Mouse (Mus musculus): Measurements from ENCODE around the gene Lpp. TPM values are rescaled to one million over a fixed set of nuclear protein-coding genes. Genes with fewer than 3 reads are reported as not detected.
"Not testable (repeated sequence)": the region's sequence is repeated elsewhere in the genome, so short reads cannot be mapped to it uniquely, and the experiment has no call there.

Gene Lpp
- total and polyA plus RNA-seq, 3 experiments, result 0.16 TPM; not detected in 2

DNA sequence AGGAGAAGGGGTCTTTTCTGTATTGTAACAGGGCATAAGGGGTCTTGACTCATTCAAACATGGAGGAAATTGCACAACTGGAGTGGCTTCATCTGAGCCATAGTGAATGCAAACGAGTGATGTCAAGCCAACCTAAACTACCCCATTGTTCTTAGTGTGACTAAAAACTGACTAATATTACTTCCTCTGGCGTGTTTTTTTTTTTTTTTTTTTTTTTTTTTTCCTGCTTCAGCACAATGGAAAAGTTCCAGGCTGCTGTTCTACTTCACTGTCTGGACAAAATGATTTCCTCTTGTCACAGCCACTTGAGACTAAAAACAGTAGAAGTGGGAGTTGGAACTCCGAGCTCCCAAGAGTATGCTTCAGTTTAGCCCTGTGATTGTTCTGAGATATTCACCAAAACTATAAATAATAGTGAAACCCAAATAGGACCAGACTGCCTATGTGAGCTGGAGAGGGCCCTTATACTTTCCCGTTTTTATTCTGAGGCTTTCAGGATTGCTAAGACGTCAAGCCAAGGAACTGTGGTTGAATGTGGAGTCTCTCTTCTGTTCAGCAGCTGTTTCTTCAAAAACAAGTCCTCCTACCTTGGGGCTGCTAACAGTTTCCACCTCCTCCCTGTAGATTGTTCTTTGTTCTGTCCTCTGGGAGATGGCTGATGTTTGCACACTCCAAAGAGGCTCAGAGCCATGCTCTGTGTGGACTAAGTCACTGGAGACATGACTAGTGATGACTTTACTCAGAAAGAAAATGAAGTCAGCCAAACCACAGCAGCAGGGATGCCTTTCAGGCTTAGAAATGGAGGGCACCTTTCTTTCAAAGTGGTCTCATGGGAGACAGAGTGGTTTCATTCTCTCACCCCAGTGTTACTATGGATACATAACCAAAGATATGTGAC is 617.9 kb downstream of the Lpp start:
- Histone ChIP-seq H3K4me1 (ENCODE audit: insufficient read depth, low read depth, low read length) (no peaks in the 10 kb centered on the region), H3K4me3 (ENCODE audit: low read depth, low read length) (no peak overlapping the region), H3K9me3 (replicated peaks) (peaks cover 4% of the 10 kb centered on the region; the same call in 1 of the 2 replicates), H3K27me3 (ENCODE audit: insufficient read depth, low read length) (no peaks in the 10 kb centered on the region), H3K36me3 (replicated peaks) (no peaks in the 10 kb centered on the region)
- ATAC-seq (ENCODE audit: extremely low read depth, insufficient number of reproducible peaks, low FRiP score, poor library complexity, severe bottlenecking), result no peak
- DNase-seq (ENCODE audit: low spot score), result no peak
- TF ChIP-seq CTCF (IDR thresholded peaks at IDR 0.05; ENCODE audit: low read depth, low read length), result no peak
- TF ChIP-seq GATA1 (IDR thresholded peaks at IDR 0.05; ENCODE audit: borderline replicate concordance, low read length), result no peak

DNA sequence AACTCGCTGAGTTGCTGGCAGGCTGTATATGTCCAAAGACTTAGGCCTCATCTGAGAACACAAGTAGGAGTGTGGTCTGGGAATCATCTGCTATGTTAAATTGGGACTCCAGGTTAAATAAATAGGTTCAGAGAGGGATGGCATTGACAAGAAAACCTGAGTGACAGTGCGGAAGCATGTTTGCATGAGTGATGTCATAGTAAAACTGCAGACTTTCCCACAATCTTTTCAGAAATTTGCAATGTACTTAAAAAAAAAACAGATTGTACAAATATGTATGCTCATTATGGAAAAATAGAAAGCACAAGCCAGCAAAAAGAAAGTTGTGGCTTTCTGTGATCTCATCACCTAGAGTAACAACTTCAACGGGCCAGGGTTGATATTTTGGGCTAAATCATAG is 619.6 kb downstream of the Lpp start:
- DNase-seq (ENCODE audit: low spot score) (no peak), ATAC-seq (ENCODE audit: extremely low read depth, insufficient number of reproducible peaks, low FRiP score, poor library complexity, severe bottlenecking) (no peak)
- Histone ChIP-seq H3K4me3 (ENCODE audit: low read depth, low read length) (no peak overlapping the region), H3K9me3 (replicated peaks) (peaks cover 11% of the 10 kb centered on the region; the same call in 1 of the 2 replicates), H3K4me1 (ENCODE audit: insufficient read depth, low read depth, low read length) (no peaks in the 10 kb centered on the region), H3K27me3 (ENCODE audit: insufficient read depth, low read length) (no peaks in the 10 kb centered on the region), H3K36me3 (replicated peaks) (no peaks in the 10 kb centered on the region)
- TF ChIP-seq GATA2 (IDR thresholded peaks at IDR 0.05; ENCODE audit: borderline replicate concordance, low read depth, low read length) (no peak), CTCF (IDR thresholded peaks at IDR 0.05; ENCODE audit: low read depth, low read length) (no peak), POLR2AphosphoS5 (IDR thresholded peaks at IDR 0.05; ENCODE audit: insufficient replicate concordance, low read depth, low read length) (no peak), GATA1 (IDR thresholded peaks at IDR 0.05; ENCODE audit: borderline replicate concordance, low read length) (no peak), TAL1 (conservative IDR thresholded peaks at IDR 0.05; ENCODE audit: low read depth, low read length) (no peak)

DNA sequence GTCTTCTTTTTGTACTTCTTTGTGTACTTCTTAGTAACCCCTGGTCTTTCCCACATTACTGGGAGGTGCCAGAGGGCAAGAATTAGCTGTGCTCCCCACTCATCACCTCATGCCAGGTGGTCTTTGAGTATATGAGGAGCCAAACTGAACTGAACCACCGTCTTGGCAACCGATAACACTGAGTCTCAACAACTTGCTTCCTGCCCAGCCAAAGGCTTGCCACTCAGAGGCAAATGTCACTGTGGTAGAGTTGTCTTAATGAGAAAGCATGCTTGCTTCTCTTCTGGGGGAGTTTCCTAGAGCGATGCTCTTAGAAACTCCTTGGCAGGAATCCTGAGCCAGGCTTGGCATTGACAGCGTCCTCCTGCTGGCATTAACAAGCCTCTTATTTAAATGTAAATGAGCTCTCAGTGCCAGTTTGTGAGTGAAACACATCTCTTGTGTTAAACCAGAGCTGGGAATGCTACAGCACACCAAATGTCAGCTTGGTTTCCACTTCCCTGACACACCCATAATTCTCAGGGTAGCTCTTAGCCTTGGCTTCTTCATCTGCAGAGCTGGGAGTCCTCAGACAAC is 623.0 kb downstream of the Lpp start:
- Histone ChIP-seq H3K36me3 (replicated peaks) (no peaks in the 10 kb centered on the region), H3K4me3 (ENCODE audit: low read depth, low read length) (no peak overlapping the region), H3K4me1 (ENCODE audit: insufficient read depth, low read depth, low read length) (no peaks in the 10 kb centered on the region), H3K27me3 (ENCODE audit: insufficient read depth, low read length) (no peaks in the 10 kb centered on the region), H3K9me3 (replicated peaks) (peaks cover 23% of the 10 kb centered on the region)
- DNase-seq (ENCODE audit: low spot score) (no peak), ATAC-seq (ENCODE audit: extremely low read depth, insufficient number of reproducible peaks, low FRiP score, poor library complexity, severe bottlenecking) (no peak)
- no peak for TF ChIP-seq CTCF (IDR thresholded peaks at IDR 0.05; ENCODE audit: low read depth, low read length)
- no peak for TF ChIP-seq POLR2AphosphoS5 (IDR thresholded peaks at IDR 0.05; ENCODE audit: insufficient replicate concordance, low read depth, low read length)
- no peak for TF ChIP-seq GATA1 (IDR thresholded peaks at IDR 0.05; ENCODE audit: borderline replicate concordance, low read length)
- no peak for TF ChIP-seq TAL1 (conservative IDR thresholded peaks at IDR 0.05; ENCODE audit: low read depth, low read length)
- TF ChIP-seq GATA2 (IDR thresholded peaks at IDR 0.05; ENCODE audit: borderline replicate concordance, low read depth, low read length), result no peak

DNA sequence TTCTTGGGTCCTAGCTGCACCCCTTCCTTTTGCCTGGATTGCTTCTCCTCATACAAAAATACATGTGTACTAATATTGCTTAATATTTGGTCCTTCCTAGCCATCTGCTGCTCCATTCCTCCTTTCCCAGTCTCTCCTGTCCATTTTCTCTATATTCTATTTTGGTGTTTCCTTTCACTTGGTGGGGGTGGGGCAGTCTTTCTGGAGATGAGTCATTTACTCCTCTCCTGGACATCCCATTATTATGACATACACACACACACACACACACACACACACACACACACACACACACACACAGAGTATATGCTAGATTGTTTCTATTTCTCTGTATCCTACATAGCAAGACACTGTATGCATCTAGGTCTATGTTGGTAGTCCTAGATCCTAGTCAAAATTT is 623.7 kb downstream of the Lpp start:
- ATAC-seq (ENCODE audit: extremely low read depth, insufficient number of reproducible peaks, low FRiP score, poor library complexity, severe bottlenecking), result no peak
- no peaks in the 10 kb centered on the region for H3K27me3 ChIP-seq (ENCODE audit: insufficient read depth, low read length)
- TF ChIP-seq GATA2 (IDR thresholded peaks at IDR 0.05; ENCODE audit: borderline replicate concordance, low read depth, low read length) (no peak), GATA1 (IDR thresholded peaks at IDR 0.05; ENCODE audit: borderline replicate concordance, low read length) (no peak), POLR2AphosphoS5 (IDR thresholded peaks at IDR 0.05; ENCODE audit: insufficient replicate concordance, low read depth, low read length) (no peak), CTCF (IDR thresholded peaks at IDR 0.05; ENCODE audit: low read depth, low read length) (no peak), TAL1 (conservative IDR thresholded peaks at IDR 0.05; ENCODE audit: low read depth, low read length) (no peak)
- no peak for DNase-seq (ENCODE audit: low spot score)
- H3K36me3 ChIP-seq (replicated peaks), result no peaks in the 10 kb centered on the region
- H3K4me3 ChIP-seq (ENCODE audit: low read depth, low read length), result no peak overlapping the region
- no peaks in the 10 kb centered on the region for H3K4me1 ChIP-seq (ENCODE audit: insufficient read depth, low read depth, low read length)
- H3K9me3 ChIP-seq (replicated peaks), result peaks cover 21% of the 10 kb centered on the region

DNA sequence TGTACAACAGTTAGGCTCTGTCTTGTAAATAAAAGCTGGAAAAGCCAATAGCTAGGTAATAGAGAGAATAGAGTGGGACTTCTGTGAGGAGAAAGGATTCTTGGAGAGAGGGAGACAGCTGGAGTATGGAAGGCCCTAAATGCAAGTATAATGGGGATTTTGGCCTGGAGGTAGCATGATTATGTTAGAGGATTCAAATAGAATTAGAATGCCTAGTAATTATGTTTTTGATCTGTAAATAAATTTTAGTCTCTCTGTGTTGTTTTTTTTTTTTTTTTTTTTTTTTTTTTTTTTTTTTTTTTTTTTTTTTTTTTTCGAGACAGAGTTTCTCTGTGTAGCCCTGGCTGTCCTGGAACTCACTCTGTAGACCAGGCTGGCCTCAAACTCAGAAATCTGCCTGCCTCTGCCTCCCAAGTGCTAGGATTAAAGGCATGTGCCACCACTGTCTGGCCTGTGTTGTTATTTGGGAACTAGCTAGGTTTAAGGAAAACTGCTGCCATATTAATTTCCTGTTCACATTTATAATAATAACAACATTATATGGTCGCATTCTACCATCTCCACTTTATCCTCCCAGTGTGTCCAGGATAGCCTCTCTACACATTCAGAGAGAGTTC is 628.5 kb downstream of the Lpp start:
- H3K36me3 ChIP-seq (replicated peaks); ATAC-seq (ENCODE audit: extremely low read depth, insufficient number of reproducible peaks, low FRiP score, poor library complexity, severe bottlenecking); H3K4me1 ChIP-seq (ENCODE audit: insufficient read depth, low read depth, low read length); DNase-seq (ENCODE audit: low spot score); H3K27me3 ChIP-seq (ENCODE audit: insufficient read depth, low read length); H3K4me3 ChIP-seq (ENCODE audit: low read depth, low read length): not testable (repeated sequence)
- peaks cover 17% of the 10 kb centered on the region for H3K9me3 ChIP-seq (replicated peaks)

DNA sequence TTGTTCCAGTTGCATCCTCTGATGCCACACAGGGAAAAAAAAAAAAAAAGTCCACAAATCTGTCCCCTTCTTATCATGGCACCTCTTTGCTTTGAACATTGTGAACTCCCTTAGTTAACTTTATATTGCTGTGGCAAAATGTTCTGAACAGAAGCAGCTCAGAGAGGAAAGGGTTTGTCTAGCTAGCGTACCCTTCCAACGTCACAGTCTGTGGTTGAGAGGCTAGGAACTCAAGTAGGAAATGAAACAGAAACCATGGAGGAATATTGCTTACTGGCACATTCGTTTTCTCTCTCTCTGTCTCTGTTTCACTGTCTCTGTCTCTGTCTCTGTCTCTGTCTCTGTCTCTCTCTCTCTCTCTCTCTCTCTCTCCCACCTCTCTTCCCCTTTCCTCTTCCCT is 631.3 kb downstream of the Lpp start:
- DNase-seq (ENCODE audit: low spot score), result no peak
- Histone ChIP-seq H3K9me3 (replicated peaks) (peaks cover 9% of the 10 kb centered on the region; the same call in 1 of the 2 replicates), H3K36me3 (replicated peaks) (no peaks in the 10 kb centered on the region), H3K27me3 (ENCODE audit: insufficient read depth, low read length) (no peaks in the 10 kb centered on the region), H3K4me3 (ENCODE audit: low read depth, low read length) (no peak overlapping the region), H3K4me1 (ENCODE audit: insufficient read depth, low read depth, low read length) (no peaks in the 10 kb centered on the region)
- TF ChIP-seq CTCF (IDR thresholded peaks at IDR 0.05; ENCODE audit: low read depth, low read length) (no peak), TAL1 (conservative IDR thresholded peaks at IDR 0.05; ENCODE audit: low read depth, low read length) (no peak), GATA1 (IDR thresholded peaks at IDR 0.05; ENCODE audit: borderline replicate concordance, low read length) (no peak), GATA2 (IDR thresholded peaks at IDR 0.05; ENCODE audit: borderline replicate concordance, low read depth, low read length) (no peak), POLR2AphosphoS5 (IDR thresholded peaks at IDR 0.05; ENCODE audit: insufficient replicate concordance, low read depth, low read length) (no peak)
- no peak for ATAC-seq (ENCODE audit: extremely low read depth, insufficient number of reproducible peaks, low FRiP score, poor library complexity, severe bottlenecking)
